Mouse (Mus musculus): ENCODE measurements around the gene Gpsm1.

Gpsm1 gene

GRCm38 (mm10) chr2:26339204-26339551, 23.9 kb downstream of the Gpsm1 start:
- DNase-seq (ENCODE audit: low read depth, low spot score), result no peak

- no peak for DNase-seq (ENCODE audit: low read depth, low spot score)
Measured at GRCm38 (mm10) chr2:26341510-26341981, 26.2 kb downstream of the Gpsm1 start.

- DNase-seq (ENCODE audit: low read depth, low spot score), result no peak
Measured at GRCm38 (mm10) chr2:26342044-26342443, 26.7 kb downstream of the Gpsm1 start.

- no peak for DNase-seq (ENCODE audit: low read depth, low spot score)
Measured at GRCm38 (mm10) chr2:26342609-26343490, 27.5 kb downstream of the Gpsm1 start.

GRCm38 (mm10) chr2:26348241-26348640, 32.9 kb downstream of the Gpsm1 start:
- DNase-seq (ENCODE audit: low read depth, low spot score), result no peak

- DNase-seq (ENCODE audit: low read depth, low spot score), result peak; percentile 72
Measured at GRCm38 (mm10) chr2:26351358-26352290, 36.3 kb downstream of the Gpsm1 start, which contains the start of gene Dnlz. Gene Dnlz, minus strand, starts transcription at chr2:26352110.

GRCm38 (mm10) chr2:26352291-26352910, 37.1 kb downstream of the Gpsm1 start:
- DNase-seq (ENCODE audit: low read depth, low spot score), result peak; percentile 20

GRCm38 (mm10) chr2:26353066-26353980, 38.0 kb downstream of the Gpsm1 start:
- DNase-seq (ENCODE audit: low read depth, low spot score), result no peak

GRCm38 (mm10) chr2:26354401-26354800, 39.1 kb downstream of the Gpsm1 start:
- DNase-seq (ENCODE audit: low read depth, low spot score), result no peak

- no peak for DNase-seq (ENCODE audit: low read depth, low spot score)
Measured at GRCm38 (mm10) chr2:26356231-26356630, 40.9 kb downstream of the Gpsm1 start.

GRCm38 (mm10) chr2:26356678-26357077, 41.4 kb downstream of the Gpsm1 start:
- no peak for DNase-seq (ENCODE audit: low read depth, low spot score)

GRCm38 (mm10) chr2:26357484-26357883, 42.2 kb downstream of the Gpsm1 start:
- no peak for DNase-seq (ENCODE audit: low read depth, low spot score)

GRCm38 (mm10) chr2:26358667-26359320, 43.5 kb downstream of the Gpsm1 start:
- no peak for DNase-seq (ENCODE audit: low read depth, low spot score)

- DNase-seq (ENCODE audit: low read depth, low spot score), result no peak
Measured at GRCm38 (mm10) chr2:26359983-26360382, 44.7 kb downstream of the Gpsm1 start.

- no peak for DNase-seq (ENCODE audit: low read depth, low spot score)
Measured at GRCm38 (mm10) chr2:26360772-26361171, 45.5 kb downstream of the Gpsm1 start, which contains the start of gene Card9. Gene Card9, minus strand, starts transcription at chr2:26360918.

GRCm38 (mm10) chr2:26362991-26363390, 47.7 kb downstream of the Gpsm1 start:
- no peak for DNase-seq (ENCODE audit: low read depth, low spot score)

GRCm38 (mm10) chr2:26363481-26363880, 48.2 kb downstream of the Gpsm1 start:
- no peak for DNase-seq (ENCODE audit: low read depth, low spot score)

GRCm38 (mm10) chr2:26364738-26365465, 49.6 kb downstream of the Gpsm1 start:
- no peak for DNase-seq (ENCODE audit: low read depth, low spot score)

GRCm38 (mm10) chr2:26367911-26368310, 52.6 kb downstream of the Gpsm1 start:
- no peak for DNase-seq (ENCODE audit: low read depth, low spot score)

Measured in c-Kit-negative CD71-positive TER-119-positive erythroid progenitor cells, embryonic 14.5 days (primary cell).